Mouse (Mus musculus) lung, postnatal 0 days (tissue): Measurements from ENCODE around the gene Ephx1.

Experiments
- CTCF ChIP-seq: IDR thresholded peaks from 2 replicates; pipeline ENCODE4 v1.5.1; 2016; ENCODE audit warnings: antibody characterized with exemption, mild to moderate bottlenecking
- EP300 ChIP-seq: IDR thresholded peaks from 2 replicates; pipeline ENCODE4 v1.6.1; 2016; ENCODE audit warnings: antibody characterized with exemption, mild to moderate bottlenecking, control low read depth

- TF ChIP-seq CTCF (no peak), EP300 (no peak)
These were observed 30.0 kb downstream of the Ephx1 start for GRCm38 (mm10) chr1:180990671-180991070.
